Mouse (Mus musculus) MEL (cell line): ENCODE results near the gene Pros1.

ENCODE experiments used
- CTCF ChIP-seq, 3 experiments: IDR thresholded peaks in 2 of 3; conservative IDR thresholded peaks in 1 of 3; 2 replicates each; pipeline ENCODE4 v1.5.1; 2011 to 2012; ENCODE audit warnings: low read length in 3 of 3, low read depth in 2 of 3, mild to moderate bottlenecking in 2 of 3, improper control_type of control experiment in 1 of 3, inconsistent platforms in 1 of 3, mixed read lengths in 1 of 3, moderate library complexity in 1 of 3; ENCODE audit not compliant: control insufficient read depth in 1 of 3, insufficient read depth in 1 of 3, poor library complexity in 1 of 3, severe bottlenecking in 1 of 3
- MAX ChIP-seq: IDR thresholded peaks from 2 replicates; pipeline ENCODE4 v1.6.1; 2011; ENCODE audit warnings: low read length, improper control_type of control experiment
- POLR2A ChIP-seq, 2 experiments: IDR thresholded peaks; 2 replicates each; pipeline ENCODE4 v1.6.1; 2011 to 2012; ENCODE audit warnings: low read length in 2 of 2, mild to moderate bottlenecking in 2 of 2, control low read depth in 1 of 2, improper control_type of control experiment in 1 of 2, low read depth in 1 of 2, moderate library complexity in 1 of 2; ENCODE audit not compliant: control insufficient read depth in 1 of 2, insufficient read depth in 1 of 2, poor library complexity in 1 of 2

DNA sequence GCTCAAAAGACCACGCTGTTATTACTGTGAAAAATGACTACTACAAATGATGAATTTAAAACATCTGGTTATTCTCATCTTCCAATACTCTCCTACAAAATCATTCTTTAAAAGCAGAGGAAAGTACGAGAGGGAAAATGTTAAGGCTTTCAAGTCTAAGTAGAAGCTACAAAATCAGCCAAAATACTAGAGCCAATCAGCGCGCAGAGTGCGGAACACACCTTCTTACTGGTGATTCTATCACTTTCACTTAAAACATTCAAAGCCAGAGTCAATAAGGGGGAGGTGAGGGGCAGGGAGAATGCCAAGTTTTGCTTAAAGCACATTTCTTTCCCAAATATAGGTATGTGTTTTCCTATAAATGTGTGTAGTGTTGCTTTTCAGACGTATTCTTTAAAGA lies 8.8 kb upstream of the Pros1 start:
- no peak for TF ChIP-seq CTCF (IDR thresholded peaks at IDR 0.05 in 2 of 3, conservative IDR thresholded peaks at IDR 0.05 in 1 of 3; ENCODE audit: control insufficient read depth in 1 of 3, insufficient read depth in 1 of 3, low read depth in 2 of 3, low read length in 3 of 3, poor library complexity in 1 of 3, severe bottlenecking in 1 of 3)
- TF ChIP-seq MAX: no peak
- no peak for TF ChIP-seq POLR2A (IDR thresholded peaks at IDR 0.05; ENCODE audit: control insufficient read depth in 1 of 2, insufficient read depth in 1 of 2, low read depth in 1 of 2, low read length in 2 of 2, poor library complexity in 1 of 2)
